Mouse (Mus musculus) forebrain, embryonic 10.5 days (tissue): ENCODE data around the gene Gm45808. TPM values are rescaled to one million over a fixed set of nuclear protein-coding genes. Genes with fewer than 3 reads are reported as not detected.
A peak's percentile ranks its signal among the peaks of the same experiment; 100 is the strongest.
"Not testable (repeated sequence)": the region's sequence is repeated elsewhere in the genome, so short reads cannot be mapped to it uniquely, and the experiment has no call there.

Source experiments
- DNase-seq: peaks from one replicate; pipeline ENCODE4 v3.0.0-alpha.2; 2017; ENCODE audit warnings: low spot score; ENCODE audit errors: extremely low spot score
- H3K27ac ChIP-seq: fragments of 300-500 bp; sonication (generic); 2 replicates; pipeline ENCODE4 v1.5.1; 2016; ENCODE audit warnings: mild to moderate bottlenecking
- H3K27me3 ChIP-seq: fragments of 300-500 bp; sonication (generic); 2 replicates; pipeline ENCODE4 v1.6.1; 2016; ENCODE audit warnings: mild to moderate bottlenecking; ENCODE audit not compliant: poor library complexity, severe bottlenecking
- H3K36me3 ChIP-seq: fragments of 300-500 bp; sonication (generic); replicated peaks from 2 replicates; pipeline ENCODE4 v1.6.1; 2016; ENCODE audit warnings: mild to moderate bottlenecking, moderate library complexity
- H3K4me1 ChIP-seq: fragments of 300-500 bp; sonication (generic); 2 replicates; pipeline ENCODE4 v1.6.1; 2016
- H3K4me3 ChIP-seq: fragments of 300-500 bp; sonication (generic); 2 replicates; pipeline ENCODE4 v1.5.1; 2016; ENCODE audit warnings: mild to moderate bottlenecking, moderate library complexity
- H3K9me3 ChIP-seq: fragments of 300-500 bp; sonication (generic); 2 replicates; pipeline ENCODE4 v1.6.1; 2016; ENCODE audit warnings: mild to moderate bottlenecking, moderate library complexity
- WGBS: fragments of 180-500 bp; shearing (Covaris S2); methylation state at CpG from one replicate; pipeline ENCODE4 v1.1.7; 2016; 5-methylcytosine and 5-hydroxymethylcytosine counted together
- polyA plus RNA-seq: library from polyadenylated mRNA; unstranded; fragments of >200 nt; fragmentation: Nextera tagmentation; extraction: Ambion mirVana; gene quantifications from 2 replicates; pipeline ENCODE4 v1.2.1, GENCODE M21; 2016

The Gm45808 gene
- polyA plus RNA-seq = not detected in 2 replicates

DNA sequence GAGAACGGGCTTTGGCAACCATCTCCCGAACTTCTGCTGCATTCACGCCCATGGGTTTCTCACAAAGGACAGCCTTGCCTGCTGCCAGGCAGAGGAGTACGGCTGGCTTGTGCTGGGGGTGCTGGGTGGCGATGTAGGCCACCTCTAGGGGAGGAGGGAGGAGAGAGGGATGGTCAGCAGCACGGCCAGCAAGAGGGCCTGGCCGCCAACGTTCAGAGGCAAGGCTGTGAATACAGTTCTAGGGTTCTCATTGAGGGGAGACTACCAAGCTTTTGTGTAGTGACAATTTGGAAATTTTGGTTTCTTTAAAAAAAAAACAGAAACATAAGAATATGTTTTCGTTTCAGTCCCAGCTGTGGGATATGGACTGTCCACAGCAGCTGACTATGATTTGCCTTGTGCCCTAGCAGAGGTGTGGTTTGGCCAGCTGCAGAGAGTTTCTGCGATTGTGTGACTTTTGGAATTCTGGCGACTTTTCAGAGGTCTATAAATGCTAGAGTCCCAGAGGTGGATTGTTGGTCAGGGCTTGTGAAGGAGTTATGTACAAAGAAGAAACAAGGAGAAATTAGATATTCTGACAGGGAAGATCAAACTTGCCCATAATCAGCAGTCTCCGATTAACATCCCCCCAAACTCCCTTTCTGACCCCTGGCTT is at the start of gene Gm45808:
Gene Gm45808 (minus strand): TSS at position 51 of the 655 bp plus-strand sequence.
- Histone ChIP-seq H3K4me3 (peak within 1 kb of the TSS; percentile 61), H3K27ac (peak within 1 kb of the TSS; percentile 90), H3K9me3 (no peaks in the 10 kb centered on the region), H3K27me3 (peaks cover 5% of the 10 kb centered on the region; the same call in 1 of the 2 replicates), H3K36me3 (peaks cover 7% of the 10 kb centered on the region; the same call in 1 of the 2 replicates), H3K4me1 (peaks cover 41% of the 10 kb centered on the region)
- 89% methylated on average over 12 of the region's 12 CpGs for WGBS
- no peak for DNase-seq

DNA sequence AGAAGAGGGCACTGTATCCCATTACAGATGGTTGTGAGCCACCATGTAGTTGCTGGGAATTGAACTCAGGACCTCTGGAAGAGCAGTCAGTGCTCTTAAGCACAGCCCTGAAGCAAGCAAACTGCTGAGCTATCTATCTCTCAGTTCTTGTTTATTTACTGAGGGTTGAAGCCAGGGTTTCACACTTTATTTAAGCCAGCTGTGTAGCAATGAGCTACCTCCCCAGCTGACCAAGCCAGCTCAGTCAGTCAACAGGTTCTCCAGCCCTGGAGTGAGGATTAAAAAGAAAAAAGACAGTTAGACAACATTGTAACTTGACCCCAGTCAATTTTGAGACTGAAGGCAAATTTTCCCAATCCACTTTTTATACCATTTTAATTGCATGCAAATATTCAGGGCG is 49.1 kb upstream of the Gm45808 start:
- 73% methylated on average over 1 of the region's 1 CpGs for WGBS
- Histone ChIP-seq H3K4me1 (peaks cover 23% of the 10 kb centered on the region), H3K4me3 (no peak overlapping the region), H3K36me3 (no peaks in the 10 kb centered on the region), H3K27me3 (no peaks in the 10 kb centered on the region), H3K9me3 (no peaks in the 10 kb centered on the region), H3K27ac (no peak overlapping the region)
- DNase-seq = no peak

DNA sequence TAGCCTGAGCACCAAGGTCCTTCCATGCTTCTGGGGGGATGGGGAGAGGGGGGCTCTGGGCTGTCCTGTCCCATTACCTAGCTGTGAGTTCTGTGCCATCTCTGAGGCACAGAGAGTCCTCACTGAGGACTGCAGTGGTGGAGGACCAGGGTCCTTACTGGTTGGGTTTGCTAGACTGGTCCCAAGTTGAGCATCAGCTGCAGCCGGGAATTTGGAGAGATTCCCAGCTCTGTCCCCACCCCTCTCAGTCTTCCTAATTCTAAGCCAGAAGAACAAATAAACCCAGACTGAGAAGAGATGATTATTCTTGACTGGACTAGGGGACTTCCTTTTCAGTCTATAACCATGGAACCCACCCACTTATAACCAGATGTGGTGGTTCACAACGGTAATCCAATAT is 44.0 kb upstream of the Gm45808 start:
- H3K4me1 ChIP-seq = peaks cover 21% of the 10 kb centered on the region
- 90% methylated on average over 2 of the region's 2 CpGs for WGBS
- no peaks in the 10 kb centered on the region for H3K27me3 ChIP-seq
- H3K4me3 ChIP-seq = no peak overlapping the region
- H3K36me3 ChIP-seq = no peaks in the 10 kb centered on the region
- no peaks in the 10 kb centered on the region for H3K9me3 ChIP-seq
- DNase-seq = no peak
- H3K27ac ChIP-seq = peak overlapping the region; percentile 62; the same call in 1 of the 2 replicates

DNA sequence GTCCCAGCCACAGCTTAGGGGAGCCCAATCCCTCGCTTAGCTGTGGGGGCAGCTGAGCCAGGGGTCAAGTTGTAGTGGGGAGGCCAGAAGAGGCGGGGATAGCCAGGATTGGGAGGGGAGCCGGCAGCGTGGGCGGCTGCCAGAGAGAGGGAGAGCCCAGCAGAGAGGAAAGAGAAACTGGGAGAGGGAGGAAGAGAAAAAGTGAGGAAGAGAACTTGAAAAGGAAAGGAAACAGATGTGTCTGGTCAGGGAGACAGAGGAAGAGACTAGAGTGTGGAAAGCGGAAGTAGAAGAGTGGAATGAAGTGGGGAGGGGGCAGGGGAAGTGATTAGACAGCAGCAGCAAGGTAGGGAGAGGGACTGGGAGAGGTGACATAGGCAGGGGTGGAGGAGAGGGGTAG is 42.9 kb upstream of the Gm45808 start:
- WGBS = 30% methylated on average over 6 of the region's 6 CpGs
- Histone ChIP-seq H3K36me3 (peaks cover 4% of the 10 kb centered on the region), H3K9me3 (no peaks in the 10 kb centered on the region), H3K27me3 (no peaks in the 10 kb centered on the region), H3K4me1 (peaks cover 32% of the 10 kb centered on the region), H3K27ac (peak overlapping the region; percentile 12; the same call in 1 of the 2 replicates), H3K4me3 (no peak overlapping the region)
- DNase-seq = no peak

DNA sequence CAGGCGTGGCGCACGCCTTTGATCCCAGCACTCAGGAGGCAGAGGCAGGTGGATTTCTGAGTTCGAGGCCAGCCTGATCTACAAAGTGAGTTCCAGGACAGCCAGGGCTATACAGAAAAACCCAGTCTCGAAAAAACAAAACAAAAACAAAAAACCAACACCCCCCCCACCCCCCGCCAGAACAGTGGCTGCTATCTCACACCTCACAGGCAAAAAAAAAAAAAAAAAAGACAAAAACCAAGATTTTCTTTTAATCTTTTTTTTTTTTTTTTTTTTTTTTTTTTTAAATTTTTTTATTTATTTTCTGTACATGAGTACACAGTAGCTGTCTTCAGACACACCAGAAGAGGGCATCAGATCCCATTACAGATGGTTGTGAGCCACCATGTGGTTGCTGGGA is 40.6 kb upstream of the Gm45808 start:
- H3K4me3 ChIP-seq, H3K27ac ChIP-seq, H3K27me3 ChIP-seq, DNase-seq, H3K9me3 ChIP-seq: not testable (repeated sequence)
- peaks cover 50% of the 10 kb centered on the region for H3K4me1 ChIP-seq
- H3K36me3 ChIP-seq = peaks cover 20% of the 10 kb centered on the region
- WGBS = 88% methylated on average over 6 of the region's 6 CpGs

DNA sequence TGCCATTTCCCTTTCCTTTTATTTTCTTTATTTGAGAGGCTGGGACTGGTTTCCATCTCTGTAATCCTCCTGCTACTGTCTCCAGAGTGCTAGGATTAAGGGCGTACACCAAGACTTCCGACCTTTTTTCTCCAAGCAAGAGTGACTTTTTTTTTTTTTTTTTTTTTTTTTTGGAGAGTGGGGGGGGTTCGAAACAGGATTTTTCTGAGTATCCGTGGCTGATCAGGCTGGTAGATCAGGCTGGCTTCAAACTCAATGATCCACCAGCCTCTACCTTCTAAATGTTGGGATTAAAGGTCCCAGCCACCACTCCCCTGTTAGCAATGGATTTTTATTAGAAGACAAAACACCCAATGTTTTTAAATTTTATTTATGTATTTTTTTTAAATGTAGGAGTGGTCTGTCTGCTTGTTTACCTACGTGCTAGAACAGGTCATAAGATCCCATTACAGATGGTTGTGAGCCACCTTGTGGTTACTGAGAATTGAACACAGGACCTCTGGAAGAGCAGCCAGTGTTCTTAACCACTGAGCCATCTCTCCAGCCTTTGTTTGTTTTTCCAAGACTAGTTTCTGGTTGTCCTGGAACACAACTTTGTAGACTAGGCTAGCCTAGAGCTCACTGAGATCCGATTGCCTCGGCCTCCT is 40.0 kb upstream of the Gm45808 start:
- H3K27me3 ChIP-seq = no peaks in the 10 kb centered on the region
- H3K36me3 ChIP-seq = peaks cover 20% of the 10 kb centered on the region
- DNase-seq = no peak
- peaks cover 54% of the 10 kb centered on the region for H3K4me1 ChIP-seq
- no peaks in the 10 kb centered on the region for H3K9me3 ChIP-seq
- WGBS = 24% methylated on average over 7 of the region's 7 CpGs
- peak overlapping the region; percentile 94 for H3K27ac ChIP-seq
- H3K4me3 ChIP-seq = peak overlapping the region; percentile 91

DNA sequence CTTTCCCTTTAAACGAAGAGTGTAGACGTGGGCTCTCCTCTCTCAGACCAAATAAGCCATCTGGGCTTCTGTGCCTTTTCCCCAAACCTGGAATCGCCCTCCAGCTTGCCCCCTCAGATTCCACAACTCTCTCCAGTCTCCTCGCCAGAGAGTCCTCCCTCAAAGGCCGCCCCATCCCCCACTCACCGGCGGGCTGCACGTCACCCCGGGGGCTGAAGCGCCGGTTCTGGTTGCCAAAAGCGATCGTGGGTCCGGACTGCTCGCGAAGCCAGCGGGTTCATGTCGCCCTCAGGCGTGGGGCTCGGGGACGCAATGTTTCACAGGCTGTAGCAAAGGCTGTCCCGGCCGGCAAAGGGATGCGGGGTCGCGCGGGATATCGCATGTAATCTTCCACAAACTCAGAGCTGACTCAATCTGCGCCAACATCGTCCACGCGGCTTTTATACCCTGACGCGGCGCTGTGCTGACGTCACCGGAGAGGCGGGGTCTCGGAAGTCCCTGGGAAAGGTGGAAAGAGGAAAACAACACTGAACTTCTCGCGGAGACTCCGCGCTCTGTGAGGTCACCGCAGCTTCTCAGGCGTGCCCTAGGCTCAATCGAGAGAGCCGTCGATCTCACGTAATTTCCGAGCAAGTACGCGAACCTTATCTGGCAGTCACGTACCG is 39.3 kb upstream of the Gm45808 start, which contains the start of the genes Ppp1r15a and Plekha4:
Gene Ppp1r15a (minus strand): TSS at position 460 of the 665 bp plus-strand sequence.
Gene Plekha4 (plus strand): TSS at position 522 of the 665 bp plus-strand sequence.
- Histone ChIP-seq H3K27ac (peak within 1 kb of the TSS; percentile 94), H3K4me1 (peaks cover 59% of the 10 kb centered on the region), H3K4me3 (peak within 1 kb of the TSS; percentile 91), H3K36me3 (peaks cover 20% of the 10 kb centered on the region), H3K9me3 (no peaks in the 10 kb centered on the region), H3K27me3 (no peaks in the 10 kb centered on the region)
- DNase-seq = peak; percentile 97
- WGBS = under 1% methylated on average over 54 of the region's 54 CpGs

DNA sequence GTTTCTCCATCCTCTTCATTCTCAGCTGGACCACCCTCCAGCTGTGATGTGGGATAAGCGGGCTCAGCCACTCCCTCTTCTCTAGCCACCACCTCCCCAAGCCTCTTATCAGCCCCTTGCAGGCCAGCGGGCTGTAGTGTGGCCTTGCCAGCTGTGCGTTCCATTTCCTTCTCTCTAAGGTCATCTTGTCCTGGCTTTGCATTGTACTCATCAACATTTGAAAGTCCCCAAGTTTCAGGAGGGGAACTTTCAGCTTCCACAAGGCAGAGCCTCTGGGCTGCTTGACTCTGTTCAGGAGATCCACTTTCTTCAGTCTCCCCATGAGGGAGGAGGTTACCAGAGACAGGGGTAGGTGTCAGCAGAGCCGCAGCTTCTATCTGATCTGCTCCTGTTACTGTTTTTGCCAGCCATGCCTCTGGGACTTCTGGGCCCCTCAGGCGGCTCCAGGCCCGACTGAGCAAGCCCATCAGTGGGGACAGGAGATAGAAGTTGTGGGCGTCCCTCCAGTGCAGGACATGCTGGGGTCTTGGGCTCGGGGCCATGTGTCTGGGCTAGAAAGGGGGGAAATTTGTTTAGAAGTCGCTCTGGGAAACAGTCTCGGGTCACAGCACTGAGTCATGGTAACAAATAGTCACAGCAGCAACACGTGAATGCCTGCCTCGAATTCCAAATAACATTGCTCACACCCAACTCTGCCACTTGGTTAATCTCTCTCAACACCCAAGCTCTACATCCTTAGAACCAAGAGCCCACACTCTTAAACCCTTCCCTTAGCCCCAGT is 38.4 kb upstream of the Gm45808 start:
- no peaks in the 10 kb centered on the region for H3K9me3 ChIP-seq
- DNase-seq = peak; percentile 25
- 43% methylated on average over 12 of the region's 12 CpGs for WGBS
- H3K27ac ChIP-seq = peak overlapping the region; percentile 94
- H3K36me3 ChIP-seq = peaks cover 20% of the 10 kb centered on the region
- peak overlapping the region; percentile 91 for H3K4me3 ChIP-seq
- no peaks in the 10 kb centered on the region for H3K27me3 ChIP-seq
- peaks cover 50% of the 10 kb centered on the region for H3K4me1 ChIP-seq

DNA sequence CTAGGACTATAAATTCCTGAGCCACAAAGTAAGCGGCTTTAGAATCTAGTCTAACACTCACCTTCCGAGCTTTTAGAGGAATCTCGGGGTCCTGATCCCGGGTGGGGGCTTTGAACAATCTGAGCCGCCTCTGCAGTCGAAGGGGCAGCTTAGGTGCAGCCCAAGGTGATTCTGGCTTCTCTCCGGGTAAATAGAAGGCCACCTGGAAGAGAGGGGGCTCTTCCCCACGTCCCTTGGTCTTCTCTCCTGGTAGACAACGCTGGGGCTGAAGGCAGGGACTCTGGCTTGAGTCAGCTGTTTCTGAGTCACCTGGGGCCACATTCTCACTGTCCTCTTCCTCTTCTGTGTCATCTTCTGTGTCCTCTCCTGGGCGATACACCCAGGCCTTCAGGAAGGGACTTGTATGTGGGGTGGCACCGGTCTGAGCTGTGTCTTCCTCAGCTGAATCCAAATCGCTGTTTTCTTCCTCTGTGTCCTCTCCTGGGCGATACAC is 37.1 kb upstream of the Gm45808 start:
- H3K27me3 ChIP-seq = no peaks in the 10 kb centered on the region
- WGBS = 86% methylated on average over 13 of the region's 13 CpGs
- H3K4me3 ChIP-seq = peak overlapping the region; percentile 30
- H3K27ac ChIP-seq = no peak overlapping the region
- DNase-seq = no peak
- no peaks in the 10 kb centered on the region for H3K9me3 ChIP-seq
- peaks cover 47% of the 10 kb centered on the region for H3K4me1 ChIP-seq
- peaks cover 20% of the 10 kb centered on the region for H3K36me3 ChIP-seq

DNA sequence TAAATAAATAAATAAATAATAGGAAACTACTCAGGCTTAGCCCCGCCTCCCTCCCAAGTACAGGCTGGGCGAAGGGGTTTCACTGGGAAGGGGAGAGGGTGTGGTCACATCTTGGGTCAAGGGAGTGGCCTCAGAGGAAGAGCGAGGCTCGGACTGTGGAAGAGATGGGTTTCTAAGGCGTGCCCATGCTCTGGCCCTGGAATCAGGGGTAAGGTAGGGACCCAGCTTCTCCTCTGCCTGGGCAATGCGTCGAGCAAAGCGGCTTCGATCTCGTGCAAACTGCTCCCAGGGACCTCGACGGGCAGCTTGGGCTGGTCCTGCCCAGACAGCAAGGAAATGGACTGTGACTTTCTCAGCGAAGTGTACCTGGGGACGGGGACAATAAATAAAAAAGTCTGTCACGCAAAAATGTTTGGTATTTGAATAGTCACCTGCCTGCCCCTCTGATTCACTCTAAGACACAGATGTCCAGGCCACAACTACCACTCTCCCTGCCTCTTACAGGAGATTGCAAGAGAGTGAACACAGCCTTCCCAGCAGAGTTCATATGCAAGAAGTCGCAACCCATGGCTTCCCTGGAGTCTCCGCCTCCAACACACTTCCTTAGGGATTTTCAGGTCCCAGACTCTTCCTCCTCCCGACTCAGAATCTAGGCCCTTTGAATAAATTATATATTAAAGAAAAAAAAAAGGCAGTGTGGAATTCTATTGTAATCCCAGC is 36.5 kb upstream of the Gm45808 start:
- Histone ChIP-seq H3K4me1 (peaks cover 47% of the 10 kb centered on the region), H3K9me3 (no peaks in the 10 kb centered on the region), H3K27me3 (no peaks in the 10 kb centered on the region), H3K4me3 (peak overlapping the region; percentile 30), H3K36me3 (peaks cover 20% of the 10 kb centered on the region), H3K27ac (no peak overlapping the region)
- WGBS = 79% methylated on average over 18 of the region's 18 CpGs
- no peak for DNase-seq

DNA sequence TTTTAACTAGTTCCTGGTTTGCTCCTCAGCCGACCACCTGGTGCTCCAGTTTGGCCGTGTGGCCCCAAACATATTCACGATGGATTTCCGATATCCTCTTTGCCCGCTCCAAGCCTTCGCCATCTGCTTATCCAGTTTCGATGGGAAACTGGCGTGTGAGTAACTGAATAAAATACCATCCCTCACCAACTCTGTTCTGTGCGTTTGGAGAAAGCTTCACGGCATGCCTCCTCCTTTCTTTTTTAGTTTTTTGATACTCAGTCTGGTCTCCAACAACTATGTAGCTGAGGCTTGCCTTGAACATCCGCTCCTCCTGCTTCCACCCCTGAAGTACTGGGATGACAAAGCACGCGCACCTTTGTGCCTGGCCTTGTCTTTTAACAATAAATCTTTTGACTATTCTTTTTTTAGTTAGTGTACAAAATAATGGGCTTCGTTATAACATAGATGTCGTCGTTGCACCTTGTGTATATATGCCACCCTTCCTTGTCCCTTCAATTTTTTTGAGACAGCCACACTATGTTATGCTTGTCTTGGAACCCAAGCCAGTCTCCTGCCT is 35.7 kb upstream of the Gm45808 start:
- H3K9me3 ChIP-seq = no peaks in the 10 kb centered on the region
- H3K4me1 ChIP-seq = peaks cover 47% of the 10 kb centered on the region
- WGBS = 61% methylated on average over 16 of the region's 16 CpGs
- DNase-seq = no peak
- H3K27me3 ChIP-seq = no peaks in the 10 kb centered on the region
- H3K27ac ChIP-seq = peak overlapping the region; percentile 91
- peaks cover 20% of the 10 kb centered on the region for H3K36me3 ChIP-seq
- H3K4me3 ChIP-seq = peak overlapping the region; percentile 63
